Mouse (Mus musculus) CH12.LX (cell line): Measurements from ENCODE around the gene Sdhb. TPM values are rescaled to one million over a fixed set of nuclear protein-coding genes. Genes with fewer than 3 reads are reported as not detected.

Experiments
- DNase-seq: peaks from one replicate; pipeline ENCODE4 v3.0.0-alpha.2; 2013; ENCODE audit errors: extremely low read depth
- H3K27ac ChIP-seq: 2 replicates; pipeline ENCODE4 v1.5.1; 2012; ENCODE audit warnings: low read depth, mild to moderate bottlenecking, control low read depth, moderate library complexity; ENCODE audit not compliant: insufficient read depth
- H3K27me3 ChIP-seq: replicated peaks from 2 replicates; pipeline ENCODE3; 2012; ENCODE audit warnings: inconsistent platforms
- H3K36me3 ChIP-seq, 2 experiments: replicated peaks in 1 of 2; 2 replicates each; pipeline versions ENCODE3 to v1.6.1; 2012; ENCODE audit warnings: inconsistent platforms in 1 of 2, low read length in 1 of 2, mild to moderate bottlenecking in 1 of 2, mixed read lengths in 1 of 2, moderate library complexity in 1 of 2; ENCODE audit not compliant: control insufficient read depth in 1 of 2, insufficient read depth in 1 of 2
- H3K4me1 ChIP-seq, 2 experiments: 2 replicates each; pipeline ENCODE4 v1.6.1; 2012; ENCODE audit warnings: inconsistent platforms in 1 of 2, moderate library complexity in 1 of 2; ENCODE audit not compliant: insufficient read depth in 2 of 2, control insufficient read depth in 1 of 2
- H3K4me2 ChIP-seq: 2 replicates; pipeline ENCODE4 v1.6.1; 2012; ENCODE audit warnings: low read depth, mild to moderate bottlenecking, control low read depth; ENCODE audit not compliant: poor library complexity, insufficient read depth, severe bottlenecking
- H3K4me3 ChIP-seq, 3 experiments: fragments of 150-350 bp in 1 of 3; sonication (generic) in 1 of 3; replicated peaks in 1 of 3; 2 replicates each; pipeline versions ENCODE3 to v1.5.1; 2011 to 2012; ENCODE audit warnings: low read depth in 2 of 3, low read length in 2 of 3, mild to moderate bottlenecking in 2 of 3, moderate library complexity in 2 of 3, control low read depth in 1 of 3, improper control_type of control experiment in 1 of 3, inconsistent platforms in 1 of 3, mixed read lengths in 1 of 3; ENCODE audit not compliant: poor library complexity in 1 of 3
- H3K79me2 ChIP-seq: replicated peaks from 2 replicates; pipeline ENCODE4 v1.6.1; 2012; ENCODE audit warnings: mild to moderate bottlenecking, moderate library complexity; ENCODE audit not compliant: control insufficient read depth, poor library complexity, insufficient read depth, severe bottlenecking; ENCODE audit errors: extremely low read depth
- H3K9ac ChIP-seq: 2 replicates; pipeline ENCODE4 v1.6.1; 2012; ENCODE audit warnings: low read depth, mild to moderate bottlenecking, control low read depth, moderate library complexity; ENCODE audit not compliant: insufficient read depth
- H3K9me3 ChIP-seq: replicated peaks from 2 replicates; pipeline ENCODE3; 2012; ENCODE audit warnings: low read length, inconsistent platforms, mixed read lengths
- BHLHE40 ChIP-seq: IDR thresholded peaks from 2 replicates; pipeline ENCODE4 v1.6.1; 2011; ENCODE audit warnings: mild to moderate bottlenecking, low read depth, low read length, improper control_type of control experiment
- CHD1 ChIP-seq: IDR thresholded peaks from 2 replicates; pipeline ENCODE4 v1.6.1; 2012; ENCODE audit warnings: low read depth, low read length, improper control_type of control experiment, inconsistent platforms
- CHD2 ChIP-seq: IDR thresholded peaks from 2 replicates; pipeline ENCODE4 v1.6.1; 2011; ENCODE audit warnings: low read length, improper control_type of control experiment
- E2F4 ChIP-seq: IDR thresholded peaks from 2 replicates; pipeline ENCODE4 v1.6.1; 2011; ENCODE audit warnings: low read depth, low read length, improper control_type of control experiment; ENCODE audit not compliant: insufficient replicate concordance
- EP300 ChIP-seq: IDR thresholded peaks from 2 replicates; pipeline ENCODE4 v1.6.1; 2011; ENCODE audit warnings: low read length, improper control_type of control experiment
- GABPA ChIP-seq: IDR thresholded peaks from 2 replicates; pipeline ENCODE4 v1.6.1; 2012; ENCODE audit warnings: low read depth, low read length, improper control_type of control experiment, inconsistent platforms; ENCODE audit not compliant: insufficient replicate concordance
- HCFC1 ChIP-seq: IDR thresholded peaks from 2 replicates; pipeline ENCODE4 v1.6.1; 2012; ENCODE audit warnings: low read depth, mild to moderate bottlenecking, inconsistent platforms, low read length, improper control_type of control experiment
- JUND ChIP-seq: conservative IDR thresholded peaks from 2 replicates; pipeline ENCODE4 v1.6.1; 2011; ENCODE audit warnings: low read depth, low read length, improper control_type of control experiment
- MAFK ChIP-seq: IDR thresholded peaks from 2 replicates; pipeline ENCODE4 v1.6.1; 2011; ENCODE audit warnings: low read length, improper control_type of control experiment; ENCODE audit not compliant: insufficient replicate concordance
- MAZ ChIP-seq: IDR thresholded peaks from 2 replicates; pipeline ENCODE4 v1.6.1; 2012; ENCODE audit warnings: low read depth, mild to moderate bottlenecking, inconsistent platforms, low read length, improper control_type of control experiment, moderate library complexity
- MXI1 ChIP-seq: IDR thresholded peaks from 2 replicates; pipeline ENCODE4 v1.6.1; 2011; ENCODE audit warnings: mild to moderate bottlenecking, low read depth, low read length, improper control_type of control experiment
- MYC ChIP-seq: IDR thresholded peaks from 2 replicates; pipeline ENCODE4 v1.6.1; 2011; ENCODE audit warnings: low read depth, mild to moderate bottlenecking, improper control_type of control experiment, low read length
- NELFE ChIP-seq: IDR thresholded peaks from 2 replicates; pipeline ENCODE4 v1.6.1; 2011; ENCODE audit warnings: low read depth, low read length, improper control_type of control experiment
- NRF1 ChIP-seq: IDR thresholded peaks from 2 replicates; pipeline ENCODE4 v1.6.1; 2014; ENCODE audit warnings: low read depth, mild to moderate bottlenecking, inconsistent platforms, low read length, improper control_type of control experiment, moderate library complexity
- RAD21 ChIP-seq: IDR thresholded peaks from 2 replicates; pipeline ENCODE4 v1.6.1; 2011; ENCODE audit warnings: low read depth, mild to moderate bottlenecking, low read length, improper control_type of control experiment, moderate library complexity
- RCOR1 ChIP-seq: conservative IDR thresholded peaks from 2 replicates; pipeline ENCODE4 v1.6.1; 2012; ENCODE audit warnings: low read depth, mild to moderate bottlenecking, inconsistent platforms, low read length, improper control_type of control experiment
- SMC3 ChIP-seq: IDR thresholded peaks from 2 replicates; pipeline ENCODE4 v1.6.1; 2011; ENCODE audit warnings: low read depth, low read length, improper control_type of control experiment
- TBP ChIP-seq: conservative IDR thresholded peaks from 2 replicates; pipeline ENCODE4 v1.6.1; 2011; ENCODE audit warnings: low read depth, low read length, improper control_type of control experiment
- TCF12 ChIP-seq: IDR thresholded peaks from 2 replicates; pipeline ENCODE4 v1.6.1; 2014; ENCODE audit warnings: low read depth, mild to moderate bottlenecking, inconsistent platforms, low read length, improper control_type of control experiment
- UBTF ChIP-seq: IDR thresholded peaks from 2 replicates; pipeline ENCODE4 v1.6.1; 2012; ENCODE audit warnings: low read depth, mild to moderate bottlenecking, inconsistent platforms, low read length, improper control_type of control experiment, moderate library complexity
- USF1 ChIP-seq: IDR thresholded peaks from 2 replicates; pipeline ENCODE4 v1.6.1; 2014; ENCODE audit warnings: low read depth, mild to moderate bottlenecking, inconsistent platforms, low read length, improper control_type of control experiment
- ZC3H11A ChIP-seq: IDR thresholded peaks from 2 replicates; pipeline ENCODE4 v1.6.1; 2012; ENCODE audit warnings: low read depth, mild to moderate bottlenecking, inconsistent platforms, low read length, improper control_type of control experiment
- ZKSCAN1 ChIP-seq: IDR thresholded peaks from 2 replicates; pipeline ENCODE4 v1.6.1; 2012; ENCODE audit warnings: low read depth, inconsistent platforms, low read length, improper control_type of control experiment, borderline replicate concordance
- ZNF384 ChIP-seq: IDR thresholded peaks from 2 replicates; pipeline ENCODE4 v1.6.1; 2012; ENCODE audit warnings: low read depth, low read length, improper control_type of control experiment, inconsistent platforms
- dilution Hi-C: fragments of 300-500 bp; cut with MboI; formaldehyde crosslinking; loops from 2 replicates; pipeline ENCODE4 v1.14.3; 2020; ENCODE audit warnings: low sequenced_read_pairs; ENCODE audit not compliant: extremely low pct_unique_long_range_greater_than_20kb, extremely low pct_ligation_motif_present
- in situ Hi-C: fragments of 300-500 bp; cut with MboI; formaldehyde crosslinking; loops from 3 replicates; pipeline ENCODE4 v1.14.3; 2019; ENCODE audit warnings: low sequenced_read_pairs, low pct_ligation_motif_present, low pct_unique_long_range_greater_than_20kb, mixed read lengths
- polyA plus RNA-seq: library from polyadenylated mRNA; unstranded; fragments of >175 nt; gene quantifications from 2 replicates; pipeline ENCODE4 v1.2.1, GENCODE M21; 2012; ENCODE audit warnings: low read depth; ENCODE audit not compliant: insufficient read length
- total RNA-seq, 2 experiments: library from RNA; depleted of rRNA; stranded (reverse); fragments of 300-350 nt in 1 of 2; fragments of >200 nt in 1 of 2; gene quantifications; 2 replicates each; pipeline ENCODE4 v1.2.3; 2012 to 2014

The Sdhb gene
- total and polyA plus RNA-seq, 3 experiments: 156 to 190 (median 188) TPM

DNA sequence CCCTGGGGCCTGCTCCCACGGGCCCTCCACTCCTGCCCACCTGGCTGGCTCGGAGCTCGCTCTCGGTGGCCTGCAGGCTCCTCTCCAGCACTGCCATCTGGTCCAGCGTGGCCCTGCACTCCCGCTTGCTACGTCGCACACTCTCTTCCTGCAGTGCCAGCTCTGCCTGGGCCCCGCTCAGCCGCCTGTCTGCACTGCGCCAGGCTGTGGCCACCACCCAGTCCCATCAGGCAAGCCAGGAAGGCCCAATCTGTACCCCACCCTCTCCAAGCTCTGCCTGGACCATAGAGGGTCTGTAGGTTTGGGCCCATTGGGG, 60.6 kb downstream of the Sdhb start:
- H3K27ac ChIP-seq: no peak overlapping the region
- peaks cover 0 to 83% of the 10 kb centered on the region in 2 experiments for H3K36me3 ChIP-seq
- in situ Hi-C loops: loop anchor here (5.0 kb wide), 1 partner anchor 49 kb away; no protein-coding TSS in a partner anchor
- H3K27me3 ChIP-seq: no peaks in the 10 kb centered on the region
- no peak overlapping the region for H3K4me3 ChIP-seq
- TF ChIP-seq MXI1: no peak
- no peak for TF ChIP-seq GABPA
- no peak for TF ChIP-seq JUND
- no peak for TF ChIP-seq RAD21
- TF ChIP-seq ZKSCAN1: no peak
- TF ChIP-seq E2F4: no peak
- no peak for TF ChIP-seq MAZ
- no peak for TF ChIP-seq CHD2
- H3K79me2 ChIP-seq: no peaks in the 10 kb centered on the region
- H3K9me3 ChIP-seq: no peaks in the 10 kb centered on the region
- DNase-seq: no peak
- no peak overlapping the region for H3K9ac ChIP-seq
- peaks cover 0 to 2% of the 10 kb centered on the region in 2 experiments; a peak in 1 of 4 replicates for H3K4me1 ChIP-seq
- dilution Hi-C loops: no loop called here
- H3K4me2 ChIP-seq: no peak overlapping the region

DNA sequence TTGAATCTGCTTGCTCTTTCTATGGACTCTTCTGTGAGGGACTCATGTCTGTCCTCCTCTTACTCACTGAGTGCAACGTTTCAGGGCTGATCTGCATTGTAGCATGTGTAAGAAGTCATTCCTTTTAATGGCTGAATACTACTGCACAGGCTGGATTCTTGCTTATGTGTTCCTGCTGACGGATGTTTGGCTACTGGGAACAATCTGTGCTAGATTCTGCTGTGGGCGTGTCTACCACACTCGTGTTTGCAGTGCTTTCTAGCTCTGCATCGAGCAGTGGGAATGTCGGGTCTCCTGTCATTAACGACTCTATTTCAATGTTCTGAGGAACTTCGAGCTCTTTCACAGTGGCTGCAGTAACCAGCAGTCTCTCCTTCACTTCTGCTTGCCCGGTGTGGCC, 63.0 kb downstream of the Sdhb start:
- in situ Hi-C loops: loop anchor here (5.0 kb wide), 1 partner anchor 52 kb away; no protein-coding TSS in a partner anchor
- H3K27ac ChIP-seq: no peak overlapping the region
- H3K4me2 ChIP-seq: no peak overlapping the region
- dilution Hi-C loops: no loop called here
- no peak for TF ChIP-seq MAFK
- TF ChIP-seq ZNF384: no peak
- no peak for TF ChIP-seq BHLHE40
- TF ChIP-seq UBTF: no peak
- H3K9me3 ChIP-seq: no peaks in the 10 kb centered on the region
- no peak overlapping the region for H3K4me3 ChIP-seq
- no peaks in the 10 kb centered on the region for H3K79me2 ChIP-seq
- no peaks in the 10 kb centered on the region for H3K27me3 ChIP-seq
- no peak for DNase-seq
- H3K9ac ChIP-seq: no peak overlapping the region
- H3K4me1 ChIP-seq: no peaks in the 10 kb centered on the region
- H3K36me3 ChIP-seq: peaks cover 3 to 85% of the 10 kb centered on the region in 2 experiments

DNA sequence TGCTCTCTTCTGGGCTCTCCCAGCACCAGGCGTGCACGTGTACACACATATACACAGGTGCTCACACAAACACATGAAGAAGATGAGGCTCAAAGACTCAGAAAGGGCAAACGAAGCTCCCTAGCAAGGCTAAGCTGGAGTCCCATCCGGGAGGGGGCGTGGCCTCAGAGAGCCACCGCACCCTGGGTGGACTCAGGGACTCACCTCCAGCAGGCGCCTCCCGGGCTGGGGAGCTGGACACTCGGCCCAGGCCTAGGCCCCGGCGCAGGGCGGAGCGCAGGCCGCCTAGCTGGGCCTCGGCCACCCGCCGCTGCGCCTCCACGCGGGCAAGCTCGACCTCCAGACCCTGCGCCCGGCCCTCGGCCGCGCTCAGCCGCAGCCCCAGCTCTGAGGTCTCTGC, 64.0 kb downstream of the Sdhb start:
- Histone ChIP-seq H3K27ac (no peak overlapping the region), H3K4me3 (no peak overlapping the region), H3K4me2 (no peak overlapping the region), H3K4me1 (no peaks in the 10 kb centered on the region)
- no peak for DNase-seq
- dilution Hi-C loops: no loop called here
- TF ChIP-seq SMC3: no peak
- TF ChIP-seq HCFC1: no peak
- TF ChIP-seq MYC: no peak
- no peak for TF ChIP-seq RCOR1
- TF ChIP-seq CHD1: no peak
- TF ChIP-seq NELFE: no peak
- no peak for TF ChIP-seq ZC3H11A
- no peak for TF ChIP-seq GABPA
- no peak for TF ChIP-seq E2F4
- TF ChIP-seq ZKSCAN1: no peak
- TF ChIP-seq NRF1: no peak
- no peak for TF ChIP-seq USF1
- TF ChIP-seq BHLHE40: no peak
- no peak for TF ChIP-seq TBP
- no peak for TF ChIP-seq MAZ
- no peak for TF ChIP-seq EP300
- TF ChIP-seq TCF12: no peak
- no peak for TF ChIP-seq RAD21
- TF ChIP-seq, all 38 proteins: peak for 0
- H3K9me3 ChIP-seq: no peaks in the 10 kb centered on the region
- H3K27me3 ChIP-seq: no peaks in the 10 kb centered on the region
- in situ Hi-C loops: loop anchor here (5.0 kb wide), 1 partner anchor 53 kb away; no protein-coding TSS in a partner anchor
- H3K79me2 ChIP-seq: no peaks in the 10 kb centered on the region
- H3K36me3 ChIP-seq: peaks cover 7 to 85% of the 10 kb centered on the region in 2 experiments
- H3K9ac ChIP-seq: no peak overlapping the region
